In the genomic region with DNA sequence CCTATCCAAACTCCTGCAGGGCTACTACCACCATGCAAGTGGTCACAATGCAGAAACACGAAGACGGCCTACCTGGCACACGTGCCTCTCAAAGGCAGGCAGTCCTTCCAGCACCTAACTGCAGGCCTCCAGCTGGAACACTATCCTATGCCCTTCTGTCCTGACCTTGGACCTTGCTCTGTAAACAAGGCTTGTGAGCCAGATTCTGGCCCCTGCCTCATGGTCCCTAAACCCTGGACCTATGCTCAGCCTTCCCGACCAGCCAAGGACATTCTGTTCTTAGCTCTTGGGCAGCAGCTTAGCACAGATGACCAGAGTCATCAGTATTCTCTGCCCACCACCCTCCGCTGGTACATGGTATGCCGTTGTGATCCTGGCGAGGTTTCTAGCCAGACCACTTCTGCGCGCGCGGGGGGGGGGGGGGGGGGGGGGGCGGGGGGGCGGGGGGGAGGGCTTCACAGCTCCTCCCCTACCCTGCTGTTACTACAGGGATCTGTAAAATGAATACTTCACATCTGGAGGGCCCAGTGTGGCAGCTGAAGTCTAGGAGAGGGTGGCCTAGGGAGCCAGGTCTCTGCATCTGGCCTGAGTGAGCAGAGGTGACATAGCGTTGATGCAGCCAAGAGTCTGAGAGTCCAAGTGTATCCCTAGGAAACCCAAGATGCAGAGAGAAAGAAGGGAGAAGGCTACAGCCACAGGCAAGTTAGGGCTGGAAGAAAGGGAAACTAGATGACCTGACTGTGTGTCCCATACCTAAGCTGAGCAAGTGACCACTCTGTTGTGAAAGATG, we compare ENCODE assay signal across 11 mouse cellular contexts.
DNase-seq lines count a peak whose midpoint lies in the region; ATAC-seq and TF ChIP-seq lines count a peak whose summit lies in the region.
"Had no signal": no experiment of that assay in that cellular context is flagged by ENCODE, and none has a peak within 500 bp of the region (broad histone marks: within the 10 kb centered on the region; RNA-seq: fewer than 3 reads in every experiment).

No protein-coding gene starts in this region.

- no peak overlapping the region for H3K4me2 ChIP-seq in liver, embryonic 14.5 days (ENCODE audit: low read depth)
- H3K4me2 ChIP-seq in hindbrain, embryonic 13.5 days = no peak overlapping the region
- H3K4me2 ChIP-seq: embryonic facial prominence, embryonic 15.5 days had no signal

- peaks cover 2 to 14% of the 10 kb centered on the region in 2 experiments; a peak in 2 of 4 replicates for H3K4me1 ChIP-seq in liver, embryonic 14.5 days (replicated peaks; ENCODE audit: control insufficient read depth in 2 of 2, insufficient read depth in 2 of 2, low read length in 1 of 2)
- H3K4me1 ChIP-seq in testis, adult 2 months (ENCODE audit: control insufficient read depth, insufficient read depth, low read length) = peaks cover 16% of the 10 kb centered on the region
- no peaks in the 10 kb centered on the region for H3K4me1 ChIP-seq in hindbrain, embryonic 13.5 days (replicated peaks)

- no peaks in the 10 kb centered on the region for H3K27me3 ChIP-seq in liver, embryonic 14.5 days (ENCODE audit: control insufficient read depth, insufficient read depth, low read length)
- H3K27me3 ChIP-seq in testis, adult 2 months (ENCODE audit: control insufficient read depth, insufficient read depth, low read length) = no peaks in the 10 kb centered on the region
- H3K27me3 ChIP-seq in hindbrain, embryonic 13.5 days = no peaks in the 10 kb centered on the region
- H3K27me3 ChIP-seq: embryonic facial prominence, embryonic 15.5 days had no signal

- WGBS in liver, embryonic 14.5 days (ENCODE audit: insufficient replicate concordance) = 71% methylated on average over 8 of the region's 14 CpGs
- 79% methylated on average over 8 of the region's 14 CpGs for WGBS in hindbrain, embryonic 13.5 days

- no peak overlapping the region for H3K9ac ChIP-seq in liver, embryonic 14.5 days (replicated peaks)
- H3K9ac ChIP-seq in hindbrain, embryonic 13.5 days = no peak overlapping the region
- H3K9ac ChIP-seq: embryonic facial prominence, embryonic 15.5 days had no signal

- peak; percentile 19 to 31 for DNase-seq in left cerebral cortex, postnatal 14 days (ENCODE audit: low spot score in 2 of 2)
- no peak for DNase-seq in left cerebral cortex, postnatal 4 days
- peak; percentile 95 for DNase-seq in kidney, adult 11 months
- DNase-seq in liver, embryonic 14.5 days (ENCODE audit: low read depth in 3 of 3, low spot score in 3 of 3) = peak in 1 of 3 experiments; percentile 22
- DNase-seq in retina, postnatal 1 day = no peak
- DNase-seq in thymus, postnatal 10 days (ENCODE audit: low spot score in 2 of 2) = no peak
- DNase-seq: spleen, adult 18-20 months had no signal

- no peaks in the 10 kb centered on the region for H3K9me3 ChIP-seq in liver, embryonic 14.5 days (ENCODE audit: control insufficient read depth, low read length)
- peaks cover 4% of the 10 kb centered on the region; the same call in 1 of the 2 replicates for H3K9me3 ChIP-seq in hindbrain, embryonic 13.5 days
- H3K9me3 ChIP-seq: embryonic facial prominence, embryonic 15.5 days had no signal

- H3K4me3 ChIP-seq in liver, embryonic 14.5 days (ENCODE audit: insufficient read depth in 1 of 2, low read depth in 2 of 2, low read length in 2 of 2) = no peak overlapping the region
- no peak overlapping the region for H3K4me3 ChIP-seq in testis, adult 2 months (ENCODE audit: control insufficient read depth, low read depth, low read length)
- H3K4me3 ChIP-seq in hindbrain, embryonic 13.5 days = no peak overlapping the region
- H3K4me3 ChIP-seq: embryonic facial prominence, embryonic 15.5 days; midbrain, embryonic 10.5 days had no signal

- intact Hi-C loops in left cerebral cortex, postnatal 14 days (cut with DNase I) = no loop called here
- intact Hi-C loops in left cerebral cortex, postnatal 4 days (cut with DNase I) = no loop called here

- no peak for TF ChIP-seq EP300 in liver, embryonic 14.5 days (IDR thresholded peaks at IDR 0.05; ENCODE audit: low read depth)

- peak; percentile 53; the same call in 1 of the 2 replicates for ATAC-seq in liver, embryonic 14.5 days (ENCODE audit: insufficient read depth)
- ATAC-seq in hindbrain, embryonic 13.5 days (ENCODE audit: low FRiP score) = no peak

- no peak for TF ChIP-seq CTCF in liver, embryonic 14.5 days (IDR thresholded peaks at IDR 0.05; ENCODE audit: low read depth)
- no peak for TF ChIP-seq CTCF in testis, adult 2 months (IDR thresholded peaks at IDR 0.05; ENCODE audit: control insufficient read depth, insufficient read depth, insufficient replicate concordance, low read depth, low read length)

- TF ChIP-seq POLR2A in testis, adult 2 months (IDR thresholded peaks at IDR 0.05; ENCODE audit: control insufficient read depth, low read depth, low read length) = no peak

- no peaks in the 10 kb centered on the region for H3K36me3 ChIP-seq in liver, embryonic 14.5 days (replicated peaks; ENCODE audit: control insufficient read depth, insufficient read depth, low read depth)
- no peaks in the 10 kb centered on the region for H3K36me3 ChIP-seq in testis, adult 2 months (ENCODE audit: control insufficient read depth, insufficient read depth, low read length)
- H3K36me3 ChIP-seq in hindbrain, embryonic 13.5 days = no peaks in the 10 kb centered on the region; the same call in 1 of the 2 replicates
- H3K36me3 ChIP-seq: midbrain, embryonic 10.5 days had no signal

- H3K27ac ChIP-seq in liver, embryonic 14.5 days = no peak overlapping the region
- peak overlapping the region; percentile 87 for H3K27ac ChIP-seq in testis, adult 2 months (ENCODE audit: control insufficient read depth, insufficient read depth, low read depth, low read length)
- no peak overlapping the region for H3K27ac ChIP-seq in hindbrain, embryonic 13.5 days
- H3K27ac ChIP-seq: midbrain, embryonic 10.5 days had no signal

Comparison
In these comparisons a context has a peak if more than half of its experiments do, and no peak if none do; other contexts are left out.
1. DNase-seq: peak in left cerebral cortex, postnatal 14 days (2 of 2) and kidney, adult 11 months (single experiment); none in left cerebral cortex, postnatal 4 days (single experiment), retina, postnatal 1 day (single experiment) and thymus, postnatal 10 days (0 of 2).